ENCODE assay signal across 23 mouse cellular contexts in genomic region chr10:70656272-70656671, GRCm38 (mm10). TPM values are rescaled to one million over a fixed set of nuclear protein-coding genes. Genes with fewer than 3 reads are reported as not detected.
A peak's percentile ranks its signal among the peaks of the same experiment; 100 is the strongest.
DNase-seq lines count a peak whose midpoint lies in the region; ATAC-seq lines count a peak whose summit lies in the region.
"Had no signal": no experiment of that assay in that cellular context is flagged by ENCODE, and none has a peak within 500 bp of the region (broad histone marks: within the 10 kb centered on the region; RNA-seq: fewer than 3 reads in every experiment).

No protein-coding gene starts in this region.

- H3K27me3 ChIP-seq in hindbrain, embryonic 10.5 days (ENCODE audit: insufficient read depth, poor library complexity, severe bottlenecking), result 0 out of 2 replicates have a peak, but pooled peaks cover 5% of the 10 kb centered on the region
- no peaks in the 10 kb centered on the region for H3K27me3 ChIP-seq in hindbrain, embryonic 16.5 days (replicated peaks; ENCODE audit: control insufficient read depth, insufficient read depth, low read length)
- H3K27me3 ChIP-seq in neural tube, embryonic 11.5 days (ENCODE audit: control insufficient read depth, insufficient read depth, low read length), result no peaks in the 10 kb centered on the region
- H3K27me3 ChIP-seq: CH12.LX; embryonic facial prominence, embryonic 12.5 days; forebrain, embryonic 13.5 days; heart, embryonic 15.5 days; Patski had no signal

- WGBS in hindbrain, embryonic 10.5 days, result 28% methylated on average over 6 of the region's 6 CpGs
- WGBS in hindbrain, embryonic 16.5 days, result 23% methylated on average over 6 of the region's 6 CpGs
- WGBS in neural tube, embryonic 11.5 days, result 40% methylated on average over 6 of the region's 6 CpGs

- no peak for DNase-seq in hindbrain, embryonic 10.5 days (ENCODE audit: low spot score)
- no peak for DNase-seq in neural tube, embryonic 11.5 days (ENCODE audit: low spot score)
- no peak for DNase-seq in neural tube, embryonic 10.5 days (ENCODE audit: extremely low spot score, low spot score)
- DNase-seq in kidney, postnatal 10 days, result peak; percentile 14
- no peak for DNase-seq in spleen, postnatal 36 days (ENCODE audit: low spot score in 2 of 2)
- no peak for DNase-seq in urinary bladder, postnatal 36 days (ENCODE audit: low spot score in 2 of 2)
- DNase-seq: adrenal gland, adult 2 months; adrenal gland, postnatal 25 days; cerebellum, adult 18-20 months; cerebellum, postnatal 10 days; embryo, embryonic 11 days; forebrain, postnatal 0 days; gastrocnemius, postnatal 14 days; heart, adult 2 months; heart, postnatal 14 days had no signal

- H3K4me2 ChIP-seq in hindbrain, embryonic 16.5 days (ENCODE audit: low read length), result no peak overlapping the region
- H3K4me2 ChIP-seq in neural tube, embryonic 11.5 days (ENCODE audit: low read depth), result no peak overlapping the region
- H3K4me2 ChIP-seq: embryonic facial prominence, embryonic 12.5 days; forebrain, embryonic 13.5 days; heart, embryonic 11.5 days; heart, embryonic 15.5 days; hindbrain, embryonic 14.5 days had no signal

- no peak overlapping the region for H3K9ac ChIP-seq in hindbrain, embryonic 16.5 days (ENCODE audit: low read depth, low read length)
- no peak overlapping the region for H3K9ac ChIP-seq in neural tube, embryonic 11.5 days (ENCODE audit: low read length)
- H3K9ac ChIP-seq: embryonic facial prominence, embryonic 12.5 days; forebrain, embryonic 13.5 days; forebrain, postnatal 0 days; heart, embryonic 15.5 days; hindbrain, embryonic 14.5 days had no signal

- H3K4me3 ChIP-seq in hindbrain, embryonic 10.5 days, result no peak overlapping the region
- no peak overlapping the region for H3K4me3 ChIP-seq in hindbrain, embryonic 16.5 days (ENCODE audit: low read length)
- H3K4me3 ChIP-seq in neural tube, embryonic 11.5 days (ENCODE audit: low read depth, low read length), result no peak overlapping the region
- H3K4me3 ChIP-seq: embryonic facial prominence, embryonic 12.5 days; forebrain, embryonic 13.5 days; heart, adult 2 months; heart, embryonic 15.5 days had no signal

- no peaks in the 10 kb centered on the region for H3K36me3 ChIP-seq in hindbrain, embryonic 10.5 days
- no peaks in the 10 kb centered on the region for H3K36me3 ChIP-seq in hindbrain, embryonic 16.5 days (ENCODE audit: control insufficient read depth, insufficient read depth, low read length)
- no peaks in the 10 kb centered on the region for H3K36me3 ChIP-seq in neural tube, embryonic 11.5 days (ENCODE audit: control insufficient read depth, insufficient read depth, low read length)
- H3K36me3 ChIP-seq: embryonic facial prominence, embryonic 12.5 days; heart, embryonic 15.5 days had no signal

- peaks cover 36% of the 10 kb centered on the region for H3K4me1 ChIP-seq in hindbrain, embryonic 10.5 days (replicated peaks)
- peaks cover 3% of the 10 kb centered on the region for H3K4me1 ChIP-seq in hindbrain, embryonic 16.5 days (ENCODE audit: control insufficient read depth, insufficient read depth, low read depth, low read length)
- peaks cover 15% of the 10 kb centered on the region for H3K4me1 ChIP-seq in neural tube, embryonic 11.5 days (ENCODE audit: control insufficient read depth, insufficient read depth, low read length)
- H3K4me1 ChIP-seq: embryonic facial prominence, embryonic 12.5 days; heart, embryonic 15.5 days had no signal

- ATAC-seq in hindbrain, embryonic 16.5 days, result no peak
- ATAC-seq in neural tube, embryonic 11.5 days (ENCODE audit: insufficient read depth, low FRiP score, low TSS enrichment), result no peak
- ATAC-seq: forebrain, embryonic 13.5 days; forebrain, postnatal 0 days; Patski had no signal

- peak overlapping the region; percentile 50; the same call in 1 of the 2 replicates for H3K27ac ChIP-seq in hindbrain, embryonic 10.5 days
- no peak overlapping the region for H3K27ac ChIP-seq in hindbrain, embryonic 16.5 days (ENCODE audit: low read depth, low read length)
- H3K27ac ChIP-seq in neural tube, embryonic 11.5 days (ENCODE audit: low read depth, low read length), result 0 out of 2 replicates have a peak overlapping the region, but pooled peaks have one; percentile 11
- H3K27ac ChIP-seq: embryonic facial prominence, embryonic 12.5 days; forebrain, embryonic 13.5 days; heart, adult 2 months; heart, embryonic 15.5 days; hindbrain, embryonic 14.5 days had no signal

- peaks cover 5% of the 10 kb centered on the region; the same call in 1 of the 2 replicates for H3K9me3 ChIP-seq in hindbrain, embryonic 10.5 days
- no peaks in the 10 kb centered on the region for H3K9me3 ChIP-seq in hindbrain, embryonic 16.5 days (ENCODE audit: control insufficient read depth, low read length)
- no peaks in the 10 kb centered on the region for H3K9me3 ChIP-seq in neural tube, embryonic 11.5 days (ENCODE audit: control insufficient read depth, low read length)
- H3K9me3 ChIP-seq: embryonic facial prominence, embryonic 12.5 days; forebrain, embryonic 13.5 days; heart, embryonic 15.5 days had no signal

RNA-seq across cellular contexts. Expression of gene Phyhipl, which starts 0.5 kb away (rescaled TPM):
- polyA plus RNA-seq in hindbrain, embryonic 10.5 days (2016; fragmentation: Nextera tagmentation; extraction: Ambion mirVana), result 44.1 and 111 TPM in 2 replicates
- 337 and 365 TPM in 2 replicates for polyA plus RNA-seq in hindbrain, embryonic 16.5 days (2015; fragmentation: Nextera tagmentation; extraction: Ambion mirVana)
- 142 and 166 TPM in 2 replicates for polyA plus RNA-seq in neural tube, embryonic 11.5 days (2014; fragmentation: Nextera tagmentation; extraction: Ambion mirVana)
